Mouse (Mus musculus): ENCODE measurements around the gene Map1lc3b.

DNA sequence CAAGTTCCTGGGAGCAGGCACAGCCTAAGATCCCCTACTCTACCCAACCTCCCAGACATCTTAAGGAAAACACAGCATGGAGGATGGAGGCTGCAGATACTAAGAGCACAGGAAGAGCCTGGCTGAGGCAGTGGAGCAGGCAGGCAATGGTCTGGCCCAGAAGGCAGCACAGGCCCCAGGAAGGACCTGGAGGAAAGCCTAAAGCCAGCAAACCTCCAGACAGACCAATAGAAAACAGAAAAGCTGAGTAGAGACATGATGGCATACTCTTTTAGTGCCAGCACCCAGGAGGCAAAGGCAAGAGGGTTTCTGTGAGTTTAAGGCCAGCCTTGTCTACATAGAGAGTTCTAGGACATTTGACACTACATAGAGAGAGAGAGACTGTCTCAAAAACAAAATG lies 23.3 kb downstream of the Map1lc3b start:
- TF ChIP-seq TAL1 (IDR thresholded peaks at IDR 0.05; ENCODE audit: low read length) (no peak), GATA1 (IDR thresholded peaks at IDR 0.05; ENCODE audit: low read length) (no peak)
